Mouse (Mus musculus): ENCODE data around the gene Hmg20a. TPM values are rescaled to one million over a fixed set of nuclear protein-coding genes. Genes with fewer than 3 reads are reported as not detected.

The Hmg20a gene
- polyA plus RNA-seq, 1 experiment from 2014 or later: 22.2 TPM

GRCm38 (mm10) chr9:56534727-56535126 lies 116.3 kb downstream of the Hmg20a start:
- WGBS: 44% methylated on average over 7 of the region's 7 CpGs
- no peaks in the 10 kb centered on the region for H3K9me3 ChIP-seq (ENCODE audit: low read length)
- ATAC-seq (peak; percentile 64), DNase-seq (ENCODE audit: low spot score) (peak; percentile 57)
- H3K27me3 ChIP-seq (replicated peaks; ENCODE audit: insufficient read depth, low read length): no peaks in the 10 kb centered on the region
- 0 out of 2 replicates have a peak overlapping the region, but pooled peaks have one; percentile 38 for H3K27ac ChIP-seq (ENCODE audit: low read length)
- TF ChIP-seq EP300 (IDR thresholded peaks at IDR 0.05) (no peak), CTCF (IDR thresholded peaks at IDR 0.05) (peak; percentile 43)
- no peak overlapping the region for H3K4me3 ChIP-seq (ENCODE audit: low read depth, low read length)
- no peaks in the 10 kb centered on the region for H3K36me3 ChIP-seq (ENCODE audit: insufficient read depth, low read length)
- H3K9ac ChIP-seq (replicated peaks; ENCODE audit: low read depth): no peak overlapping the region
- no peak overlapping the region for H3K4me2 ChIP-seq (replicated peaks; ENCODE audit: low read depth, low read length)
- no peaks in the 10 kb centered on the region for H3K4me1 ChIP-seq (ENCODE audit: insufficient read depth, low read depth, low read length)

DNA sequence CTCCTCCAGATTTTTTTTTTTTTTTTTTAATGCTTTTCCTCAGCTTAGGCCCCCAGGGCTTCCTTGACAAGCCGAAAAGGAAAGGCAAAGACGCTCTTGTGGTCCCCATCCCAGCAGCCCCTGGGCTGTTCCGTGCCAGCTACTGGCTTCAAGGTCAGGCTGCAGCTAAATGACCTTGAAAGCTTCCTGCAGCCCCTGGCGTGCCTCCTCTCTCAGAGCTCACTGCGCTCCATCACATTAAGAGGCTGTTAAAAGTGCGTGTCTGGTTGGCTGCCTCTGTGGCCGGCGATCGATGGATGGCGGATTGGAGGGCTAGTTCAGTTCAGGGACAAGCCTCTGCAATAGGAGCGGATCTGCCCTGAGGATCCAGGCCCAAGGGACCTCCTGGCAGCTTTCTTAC lies 117.0 kb downstream of the Hmg20a start:
- DNase-seq (ENCODE audit: low spot score) (no peak), ATAC-seq (no peak)
- no peaks in the 10 kb centered on the region for H3K9me3 ChIP-seq (ENCODE audit: low read length)
- H3K36me3 ChIP-seq (ENCODE audit: insufficient read depth, low read length): no peaks in the 10 kb centered on the region
- H3K9ac ChIP-seq (replicated peaks; ENCODE audit: low read depth): no peak overlapping the region; the same call in 1 of the 2 replicates
- H3K4me1 ChIP-seq (ENCODE audit: insufficient read depth, low read depth, low read length): no peaks in the 10 kb centered on the region
- H3K27me3 ChIP-seq (replicated peaks; ENCODE audit: insufficient read depth, low read length): no peaks in the 10 kb centered on the region
- no peak overlapping the region for H3K27ac ChIP-seq (ENCODE audit: low read length)
- H3K4me2 ChIP-seq (replicated peaks; ENCODE audit: low read depth, low read length): no peak overlapping the region
- H3K4me3 ChIP-seq (ENCODE audit: low read depth, low read length): no peak overlapping the region
- WGBS: 36% methylated on average over 11 of the region's 11 CpGs
- TF ChIP-seq EP300 (IDR thresholded peaks at IDR 0.05) (no peak), CTCF (IDR thresholded peaks at IDR 0.05) (no peak)

DNA sequence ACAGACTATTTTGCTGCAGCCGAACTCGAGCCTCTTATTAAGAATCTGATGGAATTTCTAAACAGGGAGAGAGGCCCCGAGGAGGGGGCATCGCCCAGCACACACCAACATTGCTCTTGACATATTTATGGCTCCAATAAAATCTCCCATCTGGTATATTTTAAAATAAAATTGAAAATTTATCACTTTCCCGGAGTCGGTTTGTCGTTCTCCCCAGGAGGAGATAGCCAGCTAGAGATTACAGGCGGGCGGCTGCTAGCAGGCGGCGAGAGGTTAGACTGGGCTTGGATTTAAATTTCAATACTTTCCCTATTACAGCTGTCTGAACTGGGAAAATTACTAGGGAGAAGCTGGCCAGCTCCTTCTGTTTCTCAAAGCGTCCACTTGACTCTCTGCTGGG lies 121.6 kb downstream of the Hmg20a start:
- H3K27ac ChIP-seq (ENCODE audit: low read length): no peak overlapping the region
- ATAC-seq (no peak), DNase-seq (ENCODE audit: low spot score) (no peak)
- no peak overlapping the region for H3K9ac ChIP-seq (replicated peaks; ENCODE audit: low read depth)
- H3K4me3 ChIP-seq (ENCODE audit: low read depth, low read length): no peak overlapping the region
- H3K4me1 ChIP-seq (ENCODE audit: insufficient read depth, low read depth, low read length): no peaks in the 10 kb centered on the region
- H3K36me3 ChIP-seq (ENCODE audit: insufficient read depth, low read length): no peaks in the 10 kb centered on the region
- H3K27me3 ChIP-seq (replicated peaks; ENCODE audit: insufficient read depth, low read length): no peaks in the 10 kb centered on the region
- 63% methylated on average over 12 of the region's 12 CpGs for WGBS
- H3K4me2 ChIP-seq (replicated peaks; ENCODE audit: low read depth, low read length): no peak overlapping the region
- H3K9me3 ChIP-seq (ENCODE audit: low read length): no peaks in the 10 kb centered on the region
- TF ChIP-seq CTCF (IDR thresholded peaks at IDR 0.05) (no peak), EP300 (IDR thresholded peaks at IDR 0.05) (no peak)

GRCm38 (mm10) chr9:56544687-56545475 lies 126.5 kb downstream of the Hmg20a start:
- Histone ChIP-seq H3K9me3 (ENCODE audit: low read length) (no peaks in the 10 kb centered on the region), H3K36me3 (ENCODE audit: insufficient read depth, low read length) (no peaks in the 10 kb centered on the region), H3K4me3 (ENCODE audit: low read depth, low read length) (no peak overlapping the region), H3K9ac (replicated peaks; ENCODE audit: low read depth) (no peak overlapping the region), H3K4me1 (ENCODE audit: insufficient read depth, low read depth, low read length) (no peaks in the 10 kb centered on the region), H3K27ac (ENCODE audit: low read length) (no peak overlapping the region), H3K4me2 (replicated peaks; ENCODE audit: low read depth, low read length) (no peak overlapping the region), H3K27me3 (replicated peaks; ENCODE audit: insufficient read depth, low read length) (no peaks in the 10 kb centered on the region)
- 46% methylated on average over 6 of the region's 6 CpGs for WGBS
- ATAC-seq (no peak), DNase-seq (ENCODE audit: low spot score) (no peak)
- TF ChIP-seq EP300 (IDR thresholded peaks at IDR 0.05) (no peak), CTCF (IDR thresholded peaks at IDR 0.05) (no peak)

Other genes starting within 250 kb of the Hmg20a start
- 19.2 and 21.9 TPM in 2 replicates for gene Peak1, start 542 bp upstream of the Hmg20a start, polyA plus RNA-seq (2015; fragmentation: Nextera tagmentation; extraction: Ambion mirVana)

Measured in lung, postnatal 0 days (tissue).